Mouse (Mus musculus) ES-Bruce4 (cell line): ENCODE results near the gene Cdh13.

Experiments used
- CTCF ChIP-seq: IDR thresholded peaks from one replicate; pipeline ENCODE4 v1.8.1; 2011; ENCODE audit warnings: low read depth, low read length
- EP300 ChIP-seq: IDR thresholded peaks from 2 replicates; pipeline ENCODE4 v1.6.1; 2011; ENCODE audit warnings: low read depth, low read length; ENCODE audit not compliant: insufficient read depth
- POLR2A ChIP-seq: IDR thresholded peaks from one replicate; pipeline ENCODE4 v1.8.1; 2011; ENCODE audit warnings: low read length; ENCODE audit not compliant: insufficient read depth

- TF ChIP-seq CTCF (no peak), POLR2A (no peak), EP300 (no peak)
These were observed 975.1 kb downstream of the Cdh13 start for GRCm38 (mm10) chr8:119258642-119259041.
